Mouse (Mus musculus) 416B (cell line): ENCODE measurements around the gene Agtr1b.
A peak's percentile ranks its signal among the peaks of the same experiment; 100 is the strongest.

Experiments used
- DNase-seq: peaks from one replicate; pipeline ENCODE4 v3.0.0; 2011; ENCODE audit warnings: low read depth

The Agtr1b gene

GRCm38 (mm10) chr3:20366558-20367522 is at the start of gene Agtr1b:
Gene Agtr1b (minus strand): TSS chr3:20367177.
- no peak for DNase-seq

GRCm38 (mm10) chr3:20353598-20353997 is 13.4 kb downstream of the Agtr1b start:
- DNase-seq, result no peak

GRCm38 (mm10) chr3:20348206-20348605 is 18.8 kb downstream of the Agtr1b start:
- DNase-seq, result peak; percentile 36

- peak; percentile 15 for DNase-seq
These were observed 26.6 kb downstream of the Agtr1b start for GRCm38 (mm10) chr3:20340402-20340801.

GRCm38 (mm10) chr3:20334681-20335080 is 32.3 kb downstream of the Agtr1b start:
- peak; percentile 67 for DNase-seq

- no peak for DNase-seq
These were observed 49.7 kb downstream of the Agtr1b start for GRCm38 (mm10) chr3:20317233-20317632.

GRCm38 (mm10) chr3:20309142-20309541 is 57.8 kb downstream of the Agtr1b start:
- no peak for DNase-seq

GRCm38 (mm10) chr3:20307256-20307655 is 59.7 kb downstream of the Agtr1b start:
- no peak for DNase-seq

GRCm38 (mm10) chr3:20304758-20305352 is 62.1 kb downstream of the Agtr1b start:
- DNase-seq, result peak; percentile 92

- no peak for DNase-seq
These were observed 71.4 kb downstream of the Agtr1b start for GRCm38 (mm10) chr3:20295546-20295945.

- no peak for DNase-seq
These were observed 72.2 kb downstream of the Agtr1b start for GRCm38 (mm10) chr3:20294542-20295348.

- no peak for DNase-seq
These were observed 75.6 kb downstream of the Agtr1b start for GRCm38 (mm10) chr3:20291370-20291769.

GRCm38 (mm10) chr3:20288761-20289160 is 78.2 kb downstream of the Agtr1b start:
- DNase-seq, result peak; percentile 15

GRCm38 (mm10) chr3:20281796-20282195 is 85.2 kb downstream of the Agtr1b start:
- DNase-seq, result peak; percentile 68

- no peak for DNase-seq
These were observed 91.3 kb downstream of the Agtr1b start, which contains the start of gene Cpb1 for GRCm38 (mm10) chr3:20275633-20276032. Gene Cpb1 (minus strand): TSS chr3:20275733.
